Mouse (Mus musculus): ENCODE measurements around the gene Abhd11. TPM values are rescaled to one million over a fixed set of nuclear protein-coding genes. Genes with fewer than 3 reads are reported as not detected.
A peak's percentile ranks its signal among the peaks of the same experiment; 100 is the strongest.
"Not testable (repeated sequence)": the region's sequence is repeated elsewhere in the genome, so short reads cannot be mapped to it uniquely, and the experiment has no call there.

The Abhd11 gene
- 42.3 and 43.1 TPM in 2 replicates for polyA plus RNA-seq (2016; fragmentation: Nextera tagmentation; extraction: Ambion mirVana)

DNA sequence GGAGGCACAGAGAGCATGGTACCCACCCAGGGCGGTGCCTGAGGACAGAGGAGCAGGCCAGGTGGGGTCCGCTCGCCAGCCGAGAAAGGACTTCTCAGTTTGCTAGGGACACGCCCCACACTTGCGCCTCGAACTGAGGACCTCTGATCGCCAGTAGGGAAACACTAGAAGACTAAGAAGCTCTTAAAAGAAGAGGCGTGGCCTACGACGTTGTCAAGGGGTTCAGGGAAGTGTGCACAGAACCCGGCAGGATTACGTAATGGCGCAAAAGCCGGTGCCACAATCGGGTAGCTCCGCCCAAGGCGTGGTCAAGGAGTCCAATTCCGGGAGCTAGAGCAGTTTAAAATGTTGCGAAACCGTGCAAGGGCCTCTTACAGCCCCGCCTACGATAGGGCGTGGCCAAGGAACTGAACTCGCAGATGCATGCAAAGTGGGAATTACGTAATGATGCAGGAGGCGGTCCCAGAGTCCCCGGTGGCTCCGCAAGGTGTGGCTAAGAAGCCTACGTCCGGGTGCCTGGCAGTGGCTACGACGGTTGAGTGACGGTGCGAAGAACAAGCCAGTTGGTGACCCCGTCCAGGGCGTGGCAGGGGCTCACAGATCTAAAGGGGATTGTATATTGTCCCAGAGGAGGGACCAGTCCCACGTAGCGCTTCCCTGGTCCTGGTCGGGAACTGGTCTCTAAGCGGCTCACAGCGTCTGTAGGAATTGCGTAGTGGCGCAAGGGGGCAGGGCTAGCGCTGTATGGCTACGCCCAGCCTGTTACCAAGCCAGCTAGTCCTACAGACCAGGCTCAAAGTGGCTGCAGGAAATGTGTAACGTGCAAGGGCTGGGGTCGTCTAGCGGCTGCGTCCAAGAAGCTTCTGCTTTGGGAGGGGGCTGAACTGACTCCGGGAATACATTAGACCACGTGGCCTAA lies at the start of gene Abhd11:
TSS of gene Abhd11 (plus strand) at position 482 of the 919 bp plus-strand sequence.
- H3K36me3 ChIP-seq (replicated peaks): no peaks in the 10 kb centered on the region
- peak within 1 kb of the TSS; percentile 97 for H3K27ac ChIP-seq
- peak; percentile 90 for ATAC-seq (ENCODE audit: low FRiP score)
- peak within 1 kb of the TSS; percentile 74 for H3K9ac ChIP-seq
- H3K4me2 ChIP-seq: peak within 1 kb of the TSS; percentile 78
- H3K27me3 ChIP-seq: peaks cover 13% of the 10 kb centered on the region; the same call in 1 of the 2 replicates
- no peaks in the 10 kb centered on the region for H3K9me3 ChIP-seq
- H3K4me1 ChIP-seq: peaks cover 37% of the 10 kb centered on the region
- H3K4me3 ChIP-seq (replicated peaks): peak within 1 kb of the TSS; percentile 49
- whole genome bisulfite sequencing: 0% methylated on average over 52 of the region's 52 CpGs

- ATAC-seq (ENCODE audit: low FRiP score): no peak
- 69% methylated on average over 2 of the region's 2 CpGs for WGBS
- no peak overlapping the region for H3K4me2 ChIP-seq
Observed at GRCm38 (mm10) chr5:134960430-134960829, 48.5 kb upstream of the Abhd11 start.

GRCm38 (mm10) chr5:134961519-134961918 lies 47.4 kb upstream of the Abhd11 start:
- peaks cover 8% of the 10 kb centered on the region for H3K4me1 ChIP-seq
- no peaks in the 10 kb centered on the region for H3K36me3 ChIP-seq (replicated peaks)
- H3K4me2 ChIP-seq: no peak overlapping the region
- H3K27me3 ChIP-seq: 0 out of 2 replicates have a peak, but pooled peaks cover 11% of the 10 kb centered on the region
- no peak overlapping the region for H3K27ac ChIP-seq
- H3K4me3 ChIP-seq (replicated peaks): no peak overlapping the region
- H3K9ac ChIP-seq: no peak overlapping the region
- WGBS: 89% methylated on average over 2 of the region's 2 CpGs
- H3K9me3 ChIP-seq: no peaks in the 10 kb centered on the region
- ATAC-seq (ENCODE audit: low FRiP score): no peak

More at GRCm38 (mm10) chr5:134960430-134960829, 48.5 kb upstream of the Abhd11 start:
- Histone ChIP-seq H3K9ac (no peak overlapping the region), H3K4me1 (no peaks in the 10 kb centered on the region), H3K27ac (no peak overlapping the region), H3K36me3 (replicated peaks) (no peaks in the 10 kb centered on the region), H3K27me3 (0 out of 2 replicates have a peak, but pooled peaks cover 4% of the 10 kb centered on the region), H3K4me3 (replicated peaks) (no peak overlapping the region), H3K9me3 (no peaks in the 10 kb centered on the region)

GRCm38 (mm10) chr5:134963546-134963945 lies 45.4 kb upstream of the Abhd11 start:
- Histone ChIP-seq H3K4me3 (replicated peaks) (no peak overlapping the region), H3K27ac (no peak overlapping the region), H3K27me3 (peaks cover 21% of the 10 kb centered on the region; the same call in 1 of the 2 replicates), H3K36me3 (replicated peaks) (no peaks in the 10 kb centered on the region), H3K9ac (no peak overlapping the region), H3K4me1 (peaks cover 8% of the 10 kb centered on the region), H3K9me3 (no peaks in the 10 kb centered on the region), H3K4me2 (no peak overlapping the region)
- WGBS: 37% methylated on average over 5 of the region's 5 CpGs
- no peak for ATAC-seq (ENCODE audit: low FRiP score)

- not testable (repeated sequence) for H3K27ac ChIP-seq; H3K4me3 ChIP-seq (replicated peaks); H3K4me2 ChIP-seq; ATAC-seq (ENCODE audit: low FRiP score); H3K9me3 ChIP-seq; H3K4me1 ChIP-seq; H3K9ac ChIP-seq; H3K36me3 ChIP-seq (replicated peaks)
- peaks cover 21% of the 10 kb centered on the region; the same call in 1 of the 2 replicates for H3K27me3 ChIP-seq
Observed at GRCm38 (mm10) chr5:134964655-134965054, 44.3 kb upstream of the Abhd11 start.

- Histone ChIP-seq H3K36me3 (replicated peaks) (no peaks in the 10 kb centered on the region), H3K9me3 (no peaks in the 10 kb centered on the region), H3K4me3 (replicated peaks) (peak overlapping the region; percentile 23; the same call in 1 of the 2 replicates), H3K27ac (no peak overlapping the region), H3K9ac (no peak overlapping the region), H3K27me3 (peaks cover 22% of the 10 kb centered on the region; the same call in 1 of the 2 replicates), H3K4me1 (peaks cover 8% of the 10 kb centered on the region), H3K4me2 (peak overlapping the region; percentile 49)
- ATAC-seq (ENCODE audit: low FRiP score): no peak
- WGBS: 8% methylated on average over 10 of the region's 10 CpGs
Observed at GRCm38 (mm10) chr5:134965473-134965851, 43.5 kb upstream of the Abhd11 start.

DNA sequence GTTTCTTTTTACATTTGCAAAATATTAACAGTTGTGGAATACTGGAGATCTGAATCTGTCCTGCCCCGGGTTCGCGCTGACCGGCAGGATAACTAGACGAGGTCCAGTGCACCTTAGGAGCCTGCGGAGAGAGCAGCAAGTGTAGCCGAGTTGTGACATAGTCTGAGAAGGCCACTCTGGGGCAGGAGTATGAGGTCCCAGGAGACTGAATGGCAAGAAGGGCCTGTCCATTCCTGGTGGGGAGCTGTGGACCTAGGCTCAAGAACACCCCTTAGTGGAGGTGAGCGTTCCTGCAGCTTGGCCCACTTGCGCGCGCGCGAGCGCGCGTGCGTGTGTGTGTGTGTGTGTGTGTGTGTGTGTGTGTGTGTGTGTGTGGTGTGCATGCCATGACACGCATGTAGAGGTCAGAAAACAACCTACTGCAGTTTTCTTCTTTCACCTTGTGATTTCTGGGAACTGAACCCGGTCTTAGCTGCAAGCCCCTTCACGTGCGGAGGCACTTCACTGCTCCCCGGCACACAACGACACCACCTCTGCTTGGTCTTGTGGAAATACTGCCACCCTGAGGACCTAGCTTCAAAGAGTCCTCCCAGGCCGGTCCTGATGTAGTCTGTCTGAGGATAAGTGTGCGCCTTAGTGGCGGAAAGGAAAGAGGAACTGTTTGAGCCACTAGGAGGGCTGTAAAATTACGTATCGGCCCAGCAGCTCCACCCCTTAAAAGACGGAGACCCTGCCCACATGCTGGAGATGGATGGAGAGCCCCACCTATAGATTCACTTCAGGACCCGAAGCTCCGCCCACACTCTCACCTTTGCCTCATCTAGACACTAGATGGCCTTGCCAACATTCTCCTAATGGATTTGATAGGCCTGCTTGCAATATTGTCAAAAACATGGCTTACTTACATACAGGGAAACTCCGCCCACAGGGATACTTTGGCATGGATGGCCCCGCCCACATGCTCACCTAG lies 42.8 kb upstream of the Abhd11 start:
- ATAC-seq (ENCODE audit: low FRiP score): peak; percentile 51; the same call in 1 of the 2 replicates
- Histone ChIP-seq H3K27me3 (peaks cover 24% of the 10 kb centered on the region; the same call in 1 of the 2 replicates), H3K9me3 (no peaks in the 10 kb centered on the region), H3K36me3 (replicated peaks) (no peaks in the 10 kb centered on the region), H3K4me1 (peaks cover 8% of the 10 kb centered on the region), H3K4me2 (peak overlapping the region; percentile 49), H3K27ac (no peak overlapping the region), H3K9ac (no peak overlapping the region), H3K4me3 (replicated peaks) (peak overlapping the region; percentile 23)
- 3% methylated on average over 33 of the region's 33 CpGs for WGBS

DNA sequence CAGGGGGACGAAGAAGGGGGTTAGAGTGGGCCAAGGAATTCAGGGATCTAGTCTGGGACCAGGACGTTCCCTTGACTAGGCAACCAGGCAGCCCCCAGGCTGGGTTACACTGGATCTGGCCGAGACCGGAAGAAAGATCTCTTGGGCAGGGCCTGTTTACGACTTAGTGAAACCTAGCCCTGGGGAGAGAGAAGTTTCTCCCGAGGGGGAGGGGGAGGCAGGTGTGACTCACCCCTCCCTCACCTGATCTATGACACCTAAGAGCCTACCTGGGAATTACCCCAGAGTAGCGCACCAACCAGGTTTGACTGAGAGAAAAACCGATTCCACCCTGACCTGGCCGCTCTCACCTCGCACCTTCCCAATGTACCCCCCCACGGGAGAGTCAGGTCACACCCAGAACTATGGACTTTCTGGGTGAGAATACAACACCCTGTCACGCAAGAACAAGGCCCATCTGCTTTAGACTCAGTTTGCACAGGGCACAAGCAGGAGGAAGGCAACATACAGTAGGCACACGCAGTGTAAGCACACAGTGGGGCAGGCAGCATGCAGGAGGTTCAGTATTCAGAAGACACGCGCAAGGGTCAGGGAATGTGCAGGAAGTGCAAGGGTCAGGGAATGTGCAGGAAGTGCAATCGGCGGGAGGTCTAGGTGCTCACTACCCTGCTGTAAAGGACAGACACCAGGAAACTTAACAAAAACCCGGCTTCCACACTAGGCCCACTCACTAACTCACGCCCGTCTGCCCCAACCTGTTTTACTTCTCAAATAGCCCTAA lies 41.6 kb upstream of the Abhd11 start:
- no peak for ATAC-seq (ENCODE audit: low FRiP score)
- WGBS: 79% methylated on average over 20 of the region's 20 CpGs
- no peaks in the 10 kb centered on the region for H3K9me3 ChIP-seq

GRCm38 (mm10) chr5:134970671-134971070 lies 38.3 kb upstream of the Abhd11 start:
- ATAC-seq (ENCODE audit: low FRiP score): no peak
- Histone ChIP-seq H3K9me3 (no peaks in the 10 kb centered on the region), H3K4me2 (no peak overlapping the region), H3K9ac (no peak overlapping the region), H3K27ac (no peak overlapping the region), H3K4me3 (replicated peaks) (no peak overlapping the region), H3K27me3 (peaks cover 19% of the 10 kb centered on the region; the same call in 1 of the 2 replicates), H3K36me3 (replicated peaks) (no peaks in the 10 kb centered on the region), H3K4me1 (peaks cover 7% of the 10 kb centered on the region)
- 82% methylated on average over 8 of the region's 8 CpGs for WGBS

More for the DNA sequence above, 41.6 kb upstream of the Abhd11 start:
- Histone ChIP-seq H3K4me1 (peaks cover 8% of the 10 kb centered on the region), H3K4me3 (replicated peaks) (no peak overlapping the region), H3K36me3 (replicated peaks) (no peaks in the 10 kb centered on the region), H3K4me2 (no peak overlapping the region), H3K27me3 (peaks cover 24% of the 10 kb centered on the region; the same call in 1 of the 2 replicates), H3K9ac (no peak overlapping the region), H3K27ac (no peak overlapping the region)

GRCm38 (mm10) chr5:134973081-134973480 lies 35.9 kb upstream of the Abhd11 start:
- H3K27ac ChIP-seq: no peak overlapping the region
- H3K9me3 ChIP-seq: no peaks in the 10 kb centered on the region
- no peaks in the 10 kb centered on the region for H3K36me3 ChIP-seq (replicated peaks)
- ATAC-seq (ENCODE audit: low FRiP score): no peak
- no peak overlapping the region for H3K9ac ChIP-seq
- H3K4me2 ChIP-seq: no peak overlapping the region
- no peaks in the 10 kb centered on the region for H3K4me1 ChIP-seq
- H3K4me3 ChIP-seq (replicated peaks): no peak overlapping the region
- 0 out of 2 replicates have a peak, but pooled peaks cover 3% of the 10 kb centered on the region for H3K27me3 ChIP-seq

GRCm38 (mm10) chr5:134973526-134973925 lies 35.4 kb upstream of the Abhd11 start:
- Histone ChIP-seq H3K4me3 (replicated peaks) (no peak overlapping the region), H3K36me3 (replicated peaks) (no peaks in the 10 kb centered on the region), H3K9me3 (no peaks in the 10 kb centered on the region), H3K27me3 (peaks cover 6% of the 10 kb centered on the region; the same call in 1 of the 2 replicates), H3K27ac (no peak overlapping the region), H3K9ac (no peak overlapping the region), H3K4me1 (no peaks in the 10 kb centered on the region), H3K4me2 (no peak overlapping the region)
- no peak for ATAC-seq (ENCODE audit: low FRiP score)
- 84% methylated on average over 7 of the region's 7 CpGs for WGBS
